Mouse (Mus musculus) cerebellum, adult 18-20 months (tissue): Measurements from ENCODE around the gene Limch1.

Experiments used
- DNase-seq, 2 experiments: peaks; one replicate each; pipeline ENCODE4 v3.0.0; 2021

Gene Limch1

DNA sequence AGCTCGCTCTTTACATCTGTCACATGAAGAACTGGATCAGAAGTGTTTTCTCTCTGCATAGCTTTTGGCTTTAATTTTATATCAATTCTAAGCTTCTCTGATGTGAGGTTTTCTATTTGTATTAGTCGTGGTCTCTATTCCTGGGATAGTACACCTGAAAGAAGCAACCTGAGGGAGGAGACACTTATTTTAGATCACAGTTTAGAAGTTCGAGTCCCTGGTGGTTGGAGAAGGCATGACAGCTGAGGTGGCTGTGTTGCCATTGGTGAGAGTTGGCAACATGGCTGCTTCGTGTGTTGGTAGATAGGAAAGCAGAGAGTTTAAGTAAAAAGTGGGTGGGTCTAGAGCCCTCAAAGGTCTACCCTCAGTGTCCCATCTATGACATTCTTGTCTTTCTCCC lies 91.3 kb downstream of the Limch1 start:
- DNase-seq: no peak

DNA sequence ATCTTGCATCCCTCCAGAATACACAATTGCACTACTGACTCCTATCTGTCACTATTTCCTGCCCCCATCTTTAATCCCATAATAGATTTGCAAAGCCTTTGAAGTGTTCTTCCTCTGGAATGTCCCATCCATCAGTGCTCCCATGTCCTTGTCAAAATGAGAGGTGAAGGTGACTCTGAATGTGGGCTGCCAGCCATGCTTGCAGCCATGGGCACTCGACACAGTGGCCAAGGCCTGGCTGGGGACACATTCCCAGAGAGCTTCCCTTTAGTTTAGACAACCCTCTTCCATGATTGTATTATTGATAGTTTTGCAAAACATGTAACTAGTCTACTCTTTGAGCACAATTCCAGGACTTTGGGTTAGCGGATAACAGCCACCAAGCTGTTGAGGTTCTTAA lies 96.3 kb downstream of the Limch1 start:
- DNase-seq: no peak

DNA sequence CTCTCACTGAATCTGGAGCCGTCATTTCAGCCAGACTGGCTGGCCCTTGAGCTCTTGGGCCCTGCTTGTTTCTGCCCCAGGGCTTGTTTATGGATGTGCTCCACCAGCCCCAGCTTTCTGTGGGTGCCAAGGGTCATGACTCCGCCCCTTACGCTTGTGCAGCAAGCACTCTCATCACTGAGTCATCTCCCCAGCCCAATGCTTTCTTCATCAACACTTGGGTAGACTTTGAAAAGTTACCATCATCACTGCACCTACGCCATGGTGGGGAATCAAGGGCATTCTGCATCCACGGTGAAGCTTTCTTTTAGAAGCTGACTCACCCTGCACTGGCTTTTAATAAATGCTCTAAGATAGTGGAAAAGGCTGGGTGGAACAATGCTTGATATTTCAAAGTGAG lies 97.1 kb downstream of the Limch1 start:
- no peak for DNase-seq

DNA sequence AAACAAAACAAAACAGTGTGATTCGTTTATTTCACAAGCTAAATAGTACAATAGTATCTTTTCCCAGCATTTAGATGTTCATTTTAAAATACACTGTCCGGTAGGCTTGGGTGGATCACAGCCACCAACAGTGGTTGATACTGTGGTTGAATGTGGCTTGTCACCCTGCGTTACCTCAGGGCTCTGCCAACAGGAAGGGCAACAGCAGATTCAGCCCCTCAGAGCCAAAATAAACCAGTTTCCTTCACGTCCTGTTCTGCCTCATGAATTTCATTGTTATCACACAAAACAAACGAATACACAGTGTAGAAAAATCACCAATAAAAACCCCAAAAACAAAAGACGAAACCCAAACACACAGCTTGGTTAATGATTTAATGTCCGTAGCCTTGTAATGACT lies 102.5 kb downstream of the Limch1 start:
- no peak for DNase-seq

DNA sequence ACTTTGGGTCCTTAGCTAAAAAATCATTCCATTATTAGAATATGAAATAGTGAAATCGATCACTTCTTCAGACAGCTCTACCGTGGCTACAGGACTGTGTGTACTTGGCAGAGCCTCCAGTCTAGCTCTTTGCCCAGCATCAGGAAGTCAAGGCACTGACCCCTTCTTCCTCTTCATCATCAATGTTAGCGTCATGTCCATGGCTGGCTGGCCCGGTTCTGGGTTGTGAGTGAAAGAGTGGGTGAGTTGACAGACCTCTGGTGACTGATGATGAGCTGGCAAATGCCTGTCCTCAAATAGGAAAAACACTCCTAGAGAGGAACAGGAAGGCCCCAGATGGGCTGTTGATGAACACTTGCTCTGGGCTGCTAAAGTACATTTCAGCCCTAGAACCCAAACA lies 103.5 kb downstream of the Limch1 start:
- DNase-seq: no peak

DNA sequence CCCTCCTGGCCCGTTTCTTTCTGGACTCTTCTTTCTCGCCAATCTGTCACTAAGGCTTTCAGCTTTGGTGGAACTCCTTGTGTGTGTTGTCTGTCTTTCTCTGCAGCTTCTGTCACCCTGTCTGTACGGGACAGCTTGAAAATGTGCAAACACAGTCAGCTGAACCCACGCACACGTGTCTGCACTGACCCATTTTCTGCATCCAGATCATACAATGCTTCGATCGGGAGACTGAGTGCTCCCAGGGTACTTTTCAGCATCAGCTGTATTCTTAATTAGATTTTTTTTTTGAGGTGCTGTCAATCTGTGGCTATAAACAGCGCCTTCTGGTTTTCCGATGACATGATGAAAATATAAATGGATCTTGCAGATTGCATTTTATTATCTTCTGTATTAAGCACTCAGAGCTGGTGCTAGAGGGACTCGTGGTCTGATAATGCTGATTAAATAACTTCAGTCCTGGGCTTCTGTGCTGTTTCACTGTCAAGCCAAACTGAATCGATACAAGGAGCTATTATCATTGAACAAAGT lies 105.2 kb downstream of the Limch1 start:
- DNase-seq: no peak

DNA sequence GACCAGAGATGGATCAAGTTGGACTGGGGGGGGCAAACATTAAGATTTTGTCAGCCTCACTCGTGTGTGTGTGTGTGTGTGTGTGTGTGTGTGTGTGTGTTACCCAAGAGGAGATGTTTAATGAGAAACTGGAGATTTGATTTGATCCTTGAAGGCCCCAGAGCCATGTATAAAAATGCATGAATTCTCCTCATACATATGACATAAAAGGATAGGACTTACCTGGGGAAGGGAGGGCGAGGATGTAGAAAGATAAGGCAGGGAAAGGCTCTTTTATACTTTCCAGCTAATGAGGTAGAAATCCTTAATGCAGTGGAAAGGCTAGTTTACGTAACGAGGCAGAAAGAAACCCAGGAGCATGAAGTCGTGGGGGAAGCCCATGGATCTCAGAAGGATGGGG lies 106.1 kb downstream of the Limch1 start:
- no peak for DNase-seq

DNA sequence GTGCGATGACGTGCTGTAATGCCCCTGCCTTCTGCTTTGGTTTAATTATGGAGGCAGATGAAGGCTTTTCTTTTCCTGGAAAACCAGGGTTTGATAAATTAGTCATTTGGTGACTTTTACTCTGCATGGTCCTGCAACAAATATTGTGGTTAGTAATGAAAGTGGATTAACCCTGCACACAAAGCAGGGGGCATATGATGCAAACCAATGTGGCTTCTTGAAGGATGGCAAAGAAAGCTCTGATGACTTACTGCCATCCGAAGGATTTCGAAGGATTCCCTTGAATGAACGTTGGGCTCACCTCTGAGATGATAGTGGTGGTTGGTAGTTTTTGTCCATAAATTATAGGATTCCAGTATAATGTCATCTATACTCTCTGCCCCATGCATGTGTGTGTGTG lies 108.6 kb downstream of the Limch1 start:
- no peak for DNase-seq

DNA sequence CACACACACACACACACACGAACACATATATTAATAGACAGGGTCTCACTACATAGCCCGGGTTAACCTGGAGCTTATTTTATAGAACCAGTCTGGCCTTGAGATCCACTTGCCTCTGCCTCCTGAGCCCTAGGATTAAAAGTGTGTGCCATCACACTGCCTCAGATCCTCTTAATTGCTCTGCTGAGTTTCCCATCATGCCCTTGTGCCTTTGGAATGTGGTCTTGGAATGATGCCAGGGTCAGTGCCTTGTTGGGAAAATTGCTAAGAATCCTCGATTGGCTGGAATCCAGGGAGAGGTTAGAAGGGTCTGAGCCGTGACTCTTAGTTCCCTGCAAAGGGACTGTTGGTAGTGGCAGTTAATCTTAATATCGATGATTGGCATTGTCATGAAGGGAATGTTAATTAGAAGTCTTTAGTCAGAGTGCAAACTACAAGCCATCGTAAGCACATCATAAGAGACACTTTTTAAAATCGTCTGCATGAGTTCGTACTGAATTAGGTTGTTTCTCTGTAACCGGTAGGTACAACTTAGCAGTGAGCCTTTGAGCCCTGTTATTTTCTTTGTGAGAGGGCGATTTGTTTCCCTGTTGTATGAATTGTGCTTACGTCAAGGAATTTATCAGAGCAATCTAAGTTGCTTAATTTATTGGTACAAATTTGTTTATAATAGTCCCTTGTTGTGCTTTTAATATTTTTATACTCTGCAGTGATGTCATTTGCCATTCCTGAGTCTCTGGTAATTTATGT lies 109.9 kb downstream of the Limch1 start:
- no peak for DNase-seq

DNA sequence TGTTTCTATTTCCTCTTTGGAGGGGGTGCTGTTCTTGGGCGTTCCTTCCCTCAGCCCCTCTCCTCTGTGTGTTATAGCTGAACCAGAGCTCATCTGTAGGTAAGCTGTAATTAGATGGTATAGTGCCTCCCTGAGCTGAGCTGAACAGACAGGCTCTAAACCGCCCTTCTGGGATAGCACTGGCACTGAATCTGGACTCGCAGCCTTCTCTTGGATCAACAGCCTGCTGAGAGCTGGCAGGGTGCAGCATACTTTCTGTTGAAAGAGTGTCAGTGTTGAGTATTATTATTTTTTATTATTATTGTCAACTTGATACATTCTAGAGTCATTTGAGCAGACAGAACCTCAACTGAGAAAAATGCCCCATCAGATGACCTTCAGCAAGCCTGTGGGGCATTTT lies 113.9 kb downstream of the Limch1 start:
- peak; percentile 18 to 37 for DNase-seq

DNA sequence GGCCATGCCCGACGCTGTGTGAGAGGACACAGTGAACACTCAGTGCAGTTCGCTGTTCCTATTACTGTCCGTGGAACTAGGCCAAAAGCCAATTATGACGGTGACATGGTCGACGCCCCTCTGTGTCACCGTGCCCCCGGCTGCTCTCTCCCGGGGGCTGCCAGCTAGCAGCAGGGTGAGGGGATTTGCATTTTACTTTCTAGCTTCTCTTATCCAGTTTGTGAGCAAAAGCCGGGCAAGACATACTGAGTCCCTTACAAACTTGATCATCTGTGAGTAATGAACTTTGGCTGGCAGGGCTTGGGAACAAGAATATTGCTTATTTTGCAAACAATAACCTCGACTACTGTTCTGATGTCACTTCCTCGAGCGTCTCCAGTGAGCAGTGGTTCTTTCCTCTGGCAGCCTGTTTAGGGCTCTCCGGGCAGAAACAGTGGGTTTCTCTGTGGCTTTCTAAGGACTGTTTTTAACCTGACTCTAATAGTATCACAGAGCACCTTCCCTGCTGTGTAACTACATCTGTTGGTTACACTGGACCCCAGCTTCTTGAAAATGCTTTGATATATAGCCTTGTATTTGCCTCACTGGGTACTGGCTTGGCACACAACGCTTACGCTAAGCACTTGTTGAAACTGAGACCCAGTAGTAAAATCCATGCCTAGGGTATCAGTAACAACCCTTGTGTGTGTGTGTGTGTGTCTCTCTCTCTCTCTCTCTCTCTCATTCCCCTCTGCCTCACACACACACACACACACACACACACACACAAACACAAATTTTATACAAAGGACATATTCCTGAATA lies 115.8 kb downstream of the Limch1 start:
- DNase-seq: peak in 1 of 2 experiments; percentile 22

DNA sequence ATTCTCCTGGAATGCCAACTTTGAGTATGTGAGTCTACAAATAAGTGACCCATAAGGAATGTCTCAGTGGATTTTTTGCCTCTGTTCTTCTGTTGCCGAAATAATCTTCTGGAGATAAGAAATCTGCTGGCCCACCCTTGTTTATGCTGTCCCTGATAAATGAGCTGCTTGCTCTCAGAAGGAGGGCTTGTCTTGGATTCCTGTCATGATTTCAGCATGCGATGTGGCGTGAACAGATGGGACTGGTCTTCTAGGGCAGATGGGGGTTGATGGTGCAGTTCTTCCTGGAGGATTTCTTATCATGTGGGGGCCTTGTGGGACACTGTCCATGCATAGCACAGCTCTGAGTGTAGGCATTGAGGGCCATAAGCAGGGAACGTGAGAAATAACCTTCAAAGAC lies 116.5 kb downstream of the Limch1 start:
- DNase-seq: peak; percentile 23 to 33

DNA sequence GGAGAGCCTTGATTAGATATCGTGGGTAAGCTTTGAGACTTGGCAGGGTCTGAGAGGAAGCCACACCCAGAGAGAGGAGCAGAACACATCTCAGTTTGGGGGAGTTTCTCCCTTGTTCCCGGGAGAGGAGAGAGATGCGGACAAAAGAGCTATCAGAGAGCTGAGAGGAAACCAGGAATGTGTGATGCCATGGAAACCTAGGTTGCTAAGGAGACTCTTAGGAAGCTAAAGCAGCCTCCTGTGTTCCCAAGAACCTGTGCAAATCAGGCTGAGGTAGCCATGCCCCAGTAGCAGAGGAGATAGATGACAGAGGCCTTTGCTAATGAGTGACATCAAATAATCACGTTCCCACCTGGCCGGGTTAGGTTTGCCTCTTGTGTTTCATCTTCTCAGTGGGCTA lies 119.6 kb downstream of the Limch1 start:
- DNase-seq: no peak

DNA sequence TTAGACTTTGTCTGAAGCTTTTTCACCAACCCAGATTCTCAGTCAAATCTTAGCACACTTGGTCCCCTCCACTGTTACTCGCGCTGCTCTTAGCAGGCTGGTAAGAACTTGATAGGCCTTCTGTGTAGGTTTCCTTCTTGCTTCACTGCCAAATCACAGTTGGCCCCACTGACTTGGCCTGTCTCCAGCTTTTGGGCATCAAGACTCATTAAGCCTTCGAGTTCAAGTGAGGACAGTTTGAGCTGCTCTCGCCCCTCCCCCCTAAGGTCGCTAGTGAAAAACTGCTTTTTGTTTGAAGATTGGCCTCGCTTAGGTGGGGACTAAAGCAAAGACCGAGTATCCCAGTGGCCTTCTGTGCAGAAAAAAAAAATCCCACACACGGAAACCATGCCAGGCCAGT lies 120.4 kb downstream of the Limch1 start:
- DNase-seq: peak; percentile 36 to 41

DNA sequence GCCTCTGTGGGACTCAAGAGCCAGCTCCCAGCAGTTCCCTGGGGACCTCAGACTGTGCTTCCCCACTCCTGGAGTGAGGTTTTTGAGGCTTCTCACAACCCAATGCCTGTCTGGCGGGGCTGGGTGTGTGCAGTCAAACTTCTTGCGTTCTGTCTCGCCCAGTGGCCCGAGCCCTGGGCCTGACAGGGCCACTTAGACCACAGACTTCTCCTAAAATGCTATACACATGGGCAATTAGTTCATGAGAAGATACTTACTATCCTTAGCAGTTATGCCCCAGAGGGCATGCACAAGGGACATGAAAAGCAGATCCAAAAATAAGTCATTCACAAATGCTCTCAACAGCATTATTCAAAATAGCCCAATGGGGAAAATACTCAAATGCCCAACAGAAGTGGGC lies 123.9 kb downstream of the Limch1 start:
- no peak for DNase-seq

DNA sequence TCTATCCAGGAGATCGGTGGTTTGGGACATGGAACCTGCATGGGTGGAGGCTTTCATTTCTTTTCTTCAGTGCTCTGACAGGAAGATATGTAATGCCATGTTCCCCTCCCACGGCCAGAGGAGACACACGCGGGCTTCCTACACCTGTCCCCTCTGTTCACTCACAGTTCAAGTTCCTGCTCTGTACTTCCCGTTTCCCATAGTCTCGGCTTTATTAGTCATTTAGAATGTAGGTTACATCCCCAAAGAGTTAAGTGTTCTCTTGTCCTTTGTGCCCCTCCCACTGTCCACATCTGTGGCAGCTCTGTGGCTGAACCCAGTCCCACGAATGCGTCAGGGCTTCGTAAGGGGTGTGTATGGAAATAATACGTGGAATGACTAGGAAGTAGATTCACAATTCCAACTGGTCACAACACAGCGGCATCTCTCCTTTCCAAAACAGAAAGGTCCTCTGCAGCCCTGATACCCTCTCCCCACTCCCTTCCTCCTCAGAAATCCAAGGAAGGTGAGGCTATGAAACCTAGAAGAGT lies 126.0 kb downstream of the Limch1 start:
- DNase-seq: no peak

DNA sequence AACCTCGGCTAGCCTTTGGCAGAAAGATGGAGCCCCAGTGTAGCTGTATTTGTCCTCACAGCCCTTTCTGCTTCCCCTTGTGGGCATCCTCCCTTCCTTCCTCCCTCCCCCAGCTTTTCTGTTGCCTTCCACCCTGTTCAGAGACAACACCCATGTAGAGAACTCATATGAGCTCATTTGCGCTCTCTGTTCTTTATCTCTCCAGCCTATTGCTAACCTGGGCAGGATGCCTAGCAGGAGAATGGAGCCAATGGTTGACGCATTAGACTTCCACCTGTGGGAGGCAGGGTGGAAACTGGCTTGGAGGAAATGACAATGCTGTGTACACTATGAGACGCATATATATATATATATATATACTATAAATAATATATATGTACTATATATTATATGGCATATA lies 126.4 kb downstream of the Limch1 start:
- peak; percentile 52 to 64 for DNase-seq

DNA sequence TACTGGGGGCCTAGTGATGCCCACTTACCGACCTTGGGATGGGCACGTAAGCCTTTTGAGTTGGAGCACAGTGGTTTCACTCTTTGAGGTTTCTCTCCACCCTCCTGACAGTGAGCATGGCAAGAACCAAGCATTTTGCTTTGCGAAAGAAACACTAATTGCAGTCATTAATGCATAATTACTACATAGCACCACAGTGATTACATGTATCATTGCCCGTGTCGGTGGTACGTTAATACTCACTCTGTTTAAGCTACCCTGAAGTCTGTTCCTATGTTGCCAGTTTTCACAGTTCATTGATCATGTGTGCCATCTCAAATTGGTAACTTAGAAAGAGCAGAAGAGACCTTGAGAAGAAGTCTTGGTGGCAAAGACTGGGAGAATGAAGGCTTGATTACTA lies 127.1 kb downstream of the Limch1 start:
- no peak for DNase-seq

DNA sequence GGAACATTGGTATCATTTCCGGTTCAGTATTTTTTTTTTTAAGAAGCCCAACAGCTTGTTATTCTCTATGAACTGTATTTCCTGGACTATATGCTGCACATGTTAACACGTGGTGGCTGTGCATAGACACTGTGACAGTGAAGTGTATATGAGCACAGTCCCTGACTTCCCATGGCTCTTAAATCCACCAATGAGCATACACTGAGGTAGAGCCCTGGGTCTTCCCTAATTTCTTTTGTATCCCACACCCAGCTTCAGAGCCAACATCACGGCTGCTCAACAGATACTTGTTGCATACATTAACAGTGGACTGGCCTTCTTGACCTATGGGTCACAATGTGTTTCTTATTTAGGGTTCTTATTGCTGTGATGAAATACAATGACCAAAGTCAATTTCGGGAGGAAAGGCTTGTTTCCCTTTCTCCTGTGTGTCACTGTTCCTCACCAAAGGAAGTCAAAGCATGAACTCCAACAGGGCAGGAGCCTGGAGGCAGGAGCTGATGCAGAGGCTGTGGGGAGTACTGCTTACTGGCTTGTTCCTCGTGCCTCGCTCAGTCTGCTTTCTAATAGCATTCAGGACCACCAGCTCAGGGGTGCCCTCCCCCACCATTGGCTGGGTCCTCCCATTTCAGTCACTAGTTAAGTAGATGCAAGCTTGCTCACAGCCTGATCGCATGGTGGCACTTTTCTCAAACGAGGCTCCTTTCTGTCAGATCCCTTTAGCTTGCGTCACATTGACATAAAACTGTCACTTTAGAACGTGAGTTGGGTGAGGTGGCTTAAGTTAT lies 130.6 kb downstream of the Limch1 start:
- no peak for DNase-seq

DNA sequence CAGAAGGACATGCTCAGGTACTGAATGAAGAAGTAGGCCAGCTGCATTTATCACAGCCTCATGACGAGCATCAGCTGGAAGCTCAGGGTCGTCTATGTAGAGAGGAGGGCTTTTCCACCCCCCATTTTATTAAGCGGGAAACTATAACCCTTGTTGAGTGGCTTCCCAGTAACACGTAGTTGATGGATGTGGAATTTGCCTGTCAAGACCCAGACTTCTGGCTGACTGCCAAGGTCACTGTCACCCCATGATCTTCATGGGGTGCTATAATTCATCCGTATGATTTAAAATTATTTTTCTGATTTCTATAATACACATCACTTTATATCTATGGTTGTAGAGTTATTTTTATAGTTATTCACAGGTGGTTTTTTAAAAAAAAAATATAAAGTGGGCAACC lies 131.4 kb downstream of the Limch1 start:
- no peak for DNase-seq

DNA sequence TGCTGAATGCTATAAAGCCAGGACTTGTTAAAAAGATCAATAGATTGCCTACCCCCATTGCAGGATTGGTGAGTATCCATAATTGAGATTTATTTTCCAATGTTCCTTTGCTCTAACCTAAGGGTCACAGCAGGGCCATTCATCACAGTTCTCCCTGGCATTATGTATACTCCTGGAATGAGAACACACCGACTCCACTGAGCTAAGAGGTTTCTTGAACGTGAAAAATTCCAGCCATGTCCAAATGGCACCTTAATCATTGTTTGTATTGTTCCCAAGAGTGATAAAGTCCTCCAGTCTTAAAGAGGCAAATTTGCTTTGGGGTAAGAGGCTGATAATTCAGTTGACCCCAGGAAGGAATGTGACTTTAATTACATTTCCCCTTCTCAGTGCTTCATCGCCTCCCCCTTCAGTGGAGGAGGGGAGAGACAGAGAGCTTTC lies 136.3 kb downstream of the Limch1 start:
- DNase-seq: no peak

DNA sequence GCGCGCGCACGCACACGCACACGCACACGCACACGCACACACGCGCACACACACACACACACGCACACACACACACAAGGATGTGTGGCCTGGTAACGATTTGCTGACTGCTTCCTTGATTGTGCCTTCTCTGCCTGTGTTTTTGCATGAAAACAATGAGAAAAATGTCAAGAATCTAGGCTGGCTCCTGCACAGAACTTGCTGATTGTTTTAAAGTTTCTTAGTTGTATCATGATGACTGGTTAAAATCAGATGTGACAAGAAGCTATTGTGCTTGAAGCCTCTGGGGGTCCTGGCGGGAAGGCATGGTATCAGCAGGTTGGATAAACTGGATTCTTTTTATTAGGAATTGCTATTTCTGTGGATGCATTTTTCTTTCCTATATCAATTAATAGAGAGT lies 137.1 kb downstream of the Limch1 start:
- DNase-seq: no peak

DNA sequence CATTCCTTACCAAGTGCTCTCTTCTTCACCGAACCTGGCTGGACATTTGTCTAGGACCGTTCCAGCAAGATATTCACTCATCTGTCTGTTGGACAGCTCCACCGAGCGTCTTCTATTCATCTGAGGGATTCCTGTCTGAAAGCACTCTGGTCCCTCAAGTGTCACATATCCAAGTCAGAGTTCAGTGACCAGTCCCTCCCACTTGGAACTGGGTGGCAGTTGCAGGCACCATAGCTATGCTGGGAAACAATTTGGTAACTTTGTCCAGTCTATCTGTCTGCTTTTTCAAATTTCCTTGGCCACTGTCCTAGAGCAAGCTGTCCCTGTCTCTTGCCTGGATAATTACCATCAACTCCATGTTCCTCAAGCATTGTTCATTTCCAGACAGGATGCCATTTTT lies 138.9 kb downstream of the Limch1 start:
- DNase-seq: no peak
